Mouse (Mus musculus) kidney, adult 2 months (tissue): ENCODE data around the gene Esrrg.

Experiments
- CTCF ChIP-seq: fragments of 200-500 bp; conservative IDR thresholded peaks from 2 replicates; pipeline ENCODE4 v1.5.1; 2011; ENCODE audit warnings: low read depth, mild to moderate bottlenecking, control low read depth, low read length, moderate library complexity, mixed read lengths; ENCODE audit not compliant: insufficient read depth, insufficient read length
- POLR2A ChIP-seq: fragments of 200-500 bp; IDR thresholded peaks from one replicate; pipeline ENCODE4 v1.6.1; 2011; ENCODE audit warnings: low read depth, low read length, control low read depth

- no peak for TF ChIP-seq CTCF
- no peak for TF ChIP-seq POLR2A
Observed at GRCm38 (mm10) chr1:188182951-188183350, 574.4 kb downstream of the Esrrg start.
